Mouse (Mus musculus) lung, postnatal 0 days (tissue): ENCODE measurements around the gene Gse1. TPM values are rescaled to one million over a fixed set of nuclear protein-coding genes. Genes with fewer than 3 reads are reported as not detected.

ENCODE experiments used
- ATAC-seq: fragments of 200-750 bp; cut with Nextera tagmentation; 2 replicates; pipeline ENCODE4 v1.8.0; 2017; ENCODE audit warnings: moderate library complexity
- DNase-seq: peaks from one replicate; pipeline ENCODE4 v3.0.0-alpha.2; 2016; ENCODE audit warnings: low spot score
- H3K27ac ChIP-seq: fragments of 300-500 bp; sonication (generic); 2 replicates; pipeline ENCODE4 v1.5.1; 2014; ENCODE audit warnings: antibody characterized with exemption, mild to moderate bottlenecking, low read length, mixed read lengths
- H3K27me3 ChIP-seq: fragments of 300-500 bp; sonication (generic); replicated peaks from 2 replicates; pipeline ENCODE4 v1.6.1; 2014; ENCODE audit warnings: low read length, mixed read lengths; ENCODE audit not compliant: insufficient read depth
- H3K36me3 ChIP-seq: fragments of 300-500 bp; sonication (generic); 2 replicates; pipeline ENCODE4 v1.6.1; 2014; ENCODE audit warnings: low read length, mixed read lengths; ENCODE audit not compliant: insufficient read depth
- H3K4me1 ChIP-seq: fragments of 300-500 bp; sonication (generic); 2 replicates; pipeline ENCODE4 v1.6.1; 2014; ENCODE audit warnings: antibody characterized with exemption, low read depth, low read length, mixed read lengths; ENCODE audit not compliant: insufficient read depth
- H3K4me2 ChIP-seq: fragments of 300-500 bp; sonication (generic); replicated peaks from 2 replicates; pipeline ENCODE4 v1.6.1; 2014; ENCODE audit warnings: low read depth, mild to moderate bottlenecking, low read length, moderate library complexity, mixed read lengths
- H3K4me3 ChIP-seq: fragments of 300-500 bp; sonication (generic); 2 replicates; pipeline ENCODE4 v1.5.1; 2014; ENCODE audit warnings: low read depth, low read length
- H3K9ac ChIP-seq: fragments of 300-500 bp; sonication (generic); replicated peaks from 2 replicates; pipeline ENCODE4 v1.6.1; 2014; ENCODE audit warnings: low read depth, mild to moderate bottlenecking
- H3K9me3 ChIP-seq: fragments of 300-500 bp; sonication (generic); 2 replicates; pipeline ENCODE4 v1.6.1; 2016; ENCODE audit warnings: low read length, mixed read lengths
- CTCF ChIP-seq: IDR thresholded peaks from 2 replicates; pipeline ENCODE4 v1.5.1; 2016; ENCODE audit warnings: antibody characterized with exemption, mild to moderate bottlenecking
- EP300 ChIP-seq: IDR thresholded peaks from 2 replicates; pipeline ENCODE4 v1.6.1; 2016; ENCODE audit warnings: antibody characterized with exemption, mild to moderate bottlenecking, control low read depth
- WGBS: fragments of 180-500 bp; shearing (Covaris S2); extraction: QIAGEN DNeasy Blood & Tissue Kit; methylation state at CpG from one replicate; pipeline ENCODE4 v1.1.7; 2014; 5-methylcytosine and 5-hydroxymethylcytosine counted together
- polyA plus RNA-seq: library from polyadenylated mRNA; unstranded; fragments of >200 nt; fragmentation: Nextera tagmentation; extraction: Ambion mirVana; gene quantifications from 2 replicates; pipeline ENCODE4 v1.2.1, GENCODE M21; 2015

Gene Gse1
- polyA plus RNA-seq, 1 experiment from 2014 or later = 9.9 TPM

DNA sequence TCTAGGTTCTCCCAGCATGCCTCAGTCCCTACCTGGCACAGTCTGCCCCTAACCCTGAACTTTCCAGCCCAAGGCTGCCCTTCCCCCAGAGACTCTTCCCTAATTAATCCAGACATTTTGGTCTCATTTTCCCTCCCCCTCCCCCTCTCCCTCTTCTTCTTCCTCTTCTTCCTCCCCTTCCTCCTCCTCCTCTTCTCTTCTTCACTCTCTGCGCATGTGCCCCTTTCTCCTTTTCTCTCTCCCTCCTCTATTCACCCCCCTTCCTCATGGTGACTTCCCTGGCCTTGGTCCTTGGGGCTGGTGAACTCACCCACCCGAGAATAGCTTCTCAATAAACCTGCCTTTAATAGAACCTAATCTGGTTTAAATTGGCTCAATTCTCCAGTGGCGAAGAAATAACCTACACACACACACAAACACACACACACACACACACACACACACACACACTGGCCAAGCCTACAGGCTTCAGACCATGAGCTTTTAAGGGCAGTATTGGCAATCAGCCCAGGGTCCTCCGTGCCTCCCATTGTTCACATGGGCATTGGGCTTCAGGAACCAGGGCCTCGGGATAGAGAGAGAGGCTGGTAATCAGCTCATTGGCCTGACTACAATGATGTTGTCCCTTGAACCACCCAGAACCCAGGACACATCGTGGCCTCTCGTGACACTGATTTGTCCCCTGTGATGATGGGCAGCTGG is 114.7 kb downstream of the Gse1 start:
- 0 out of 2 replicates have a peak, but pooled peaks have one; percentile 14 for ATAC-seq
- Histone ChIP-seq H3K36me3 (no peaks in the 10 kb centered on the region), H3K9ac (no peak overlapping the region), H3K27ac (no peak overlapping the region), H3K4me2 (no peak overlapping the region), H3K27me3 (no peaks in the 10 kb centered on the region), H3K9me3 (no peaks in the 10 kb centered on the region), H3K4me1 (no peaks in the 10 kb centered on the region), H3K4me3 (no peak overlapping the region)
- 49% methylated on average over 7 of the region's 7 CpGs for WGBS
- TF ChIP-seq EP300 (no peak), CTCF (no peak)
- no peak for DNase-seq

- no peaks in the 10 kb centered on the region for H3K36me3 ChIP-seq
- H3K9me3 ChIP-seq = no peaks in the 10 kb centered on the region
- no peaks in the 10 kb centered on the region for H3K27me3 ChIP-seq
- no peak for TF ChIP-seq EP300
- no peak for TF ChIP-seq CTCF
- 74% methylated on average over 12 of the region's 12 CpGs for WGBS
- no peak overlapping the region for H3K9ac ChIP-seq
- H3K4me2 ChIP-seq = no peak overlapping the region
- no peak overlapping the region for H3K27ac ChIP-seq
- no peak for ATAC-seq
- DNase-seq = no peak
- H3K4me3 ChIP-seq = no peak overlapping the region
- H3K4me1 ChIP-seq = no peaks in the 10 kb centered on the region
Measured at GRCm38 (mm10) chr8:120343582-120343981, 115.3 kb downstream of the Gse1 start.

- no peak for TF ChIP-seq CTCF
- no peak for TF ChIP-seq EP300
- Histone ChIP-seq H3K4me3 (no peak overlapping the region), H3K27ac (no peak overlapping the region), H3K36me3 (no peaks in the 10 kb centered on the region), H3K9me3 (no peaks in the 10 kb centered on the region), H3K4me2 (no peak overlapping the region), H3K4me1 (no peaks in the 10 kb centered on the region), H3K27me3 (no peaks in the 10 kb centered on the region), H3K9ac (no peak overlapping the region)
- DNase-seq (no peak), ATAC-seq (no peak)
- WGBS = 24% methylated on average over 4 of the region's 4 CpGs
Measured at GRCm38 (mm10) chr8:120344166-120344565, 115.9 kb downstream of the Gse1 start.

GRCm38 (mm10) chr8:120344583-120344982 is 116.3 kb downstream of the Gse1 start:
- H3K36me3 ChIP-seq = no peaks in the 10 kb centered on the region
- DNase-seq = no peak
- 42% methylated on average over 13 of the region's 13 CpGs for WGBS
- no peak overlapping the region for H3K9ac ChIP-seq
- no peaks in the 10 kb centered on the region for H3K4me1 ChIP-seq
- H3K4me2 ChIP-seq = no peak overlapping the region
- no peak overlapping the region for H3K27ac ChIP-seq
- H3K9me3 ChIP-seq = no peaks in the 10 kb centered on the region
- H3K27me3 ChIP-seq = no peaks in the 10 kb centered on the region
- no peak overlapping the region for H3K4me3 ChIP-seq
- no peak for ATAC-seq
- TF ChIP-seq CTCF (no peak), EP300 (no peak)

- Histone ChIP-seq H3K27me3 (no peaks in the 10 kb centered on the region), H3K36me3 (no peaks in the 10 kb centered on the region), H3K4me1 (no peaks in the 10 kb centered on the region), H3K4me3 (no peak overlapping the region), H3K9ac (no peak overlapping the region), H3K9me3 (no peaks in the 10 kb centered on the region), H3K4me2 (no peak overlapping the region), H3K27ac (no peak overlapping the region)
- ATAC-seq (no peak), DNase-seq (no peak)
- WGBS = 85% methylated on average over 20 of the region's 21 CpGs
- TF ChIP-seq EP300 = no peak
- no peak for TF ChIP-seq CTCF
Measured at GRCm38 (mm10) chr8:120347734-120348341, 119.6 kb downstream of the Gse1 start.

GRCm38 (mm10) chr8:120348922-120349321 is 120.7 kb downstream of the Gse1 start:
- no peak overlapping the region for H3K27ac ChIP-seq
- H3K9ac ChIP-seq = no peak overlapping the region
- H3K27me3 ChIP-seq = no peaks in the 10 kb centered on the region
- H3K4me2 ChIP-seq = no peak overlapping the region
- DNase-seq (no peak), ATAC-seq (no peak)
- TF ChIP-seq EP300 (no peak), CTCF (no peak)
- no peaks in the 10 kb centered on the region for H3K9me3 ChIP-seq
- H3K4me1 ChIP-seq = no peaks in the 10 kb centered on the region
- no peaks in the 10 kb centered on the region for H3K36me3 ChIP-seq
- 61% methylated on average over 11 of the region's 11 CpGs for WGBS
- no peak overlapping the region for H3K4me3 ChIP-seq
